Mouse (Mus musculus): ENCODE data around the gene Gm21969. TPM values are rescaled to one million over a fixed set of nuclear protein-coding genes. Genes with fewer than 3 reads are reported as not detected.
A peak's percentile ranks its signal among the peaks of the same experiment; 100 is the strongest.

The Gm21969 gene
- total RNA-seq, 2 experiments from 2014 or later: not detected

GRCm38 (mm10) chr4:139577006-139577405 lies 26.0 kb upstream of the Gm21969 start:
- Histone ChIP-seq H3K4me3 (peak overlapping the region; percentile 94), H3K27ac (no peak overlapping the region; the same call in 1 of the 2 replicates)
- no peak for TF ChIP-seq CTCF (IDR thresholded peaks at IDR 0.05)
- no peak for DNase-seq (ENCODE audit: extremely low spot score in 1 of 2, low spot score in 2 of 2)
- intact Hi-C loops (cut with DNase I): no loop called here

- DNase-seq (ENCODE audit: extremely low spot score in 1 of 2, low spot score in 2 of 2): no peak
- TF ChIP-seq CTCF (IDR thresholded peaks at IDR 0.05): no peak
- H3K27ac ChIP-seq: no peak overlapping the region
- H3K4me3 ChIP-seq: no peak overlapping the region; the same call in 1 of the 2 replicates
- intact Hi-C loops (cut with DNase I): no loop called here
Observed at GRCm38 (mm10) chr4:139578389-139578788, 24.6 kb upstream of the Gm21969 start.

- Histone ChIP-seq H3K27ac (no peak overlapping the region), H3K4me3 (no peak overlapping the region)
- TF ChIP-seq CTCF (IDR thresholded peaks at IDR 0.05): no peak
- intact Hi-C loops (cut with DNase I): no loop called here
- no peak for DNase-seq (ENCODE audit: extremely low spot score in 1 of 2, low spot score in 2 of 2)
Observed at GRCm38 (mm10) chr4:139579003-139579402, 24.0 kb upstream of the Gm21969 start.

DNA sequence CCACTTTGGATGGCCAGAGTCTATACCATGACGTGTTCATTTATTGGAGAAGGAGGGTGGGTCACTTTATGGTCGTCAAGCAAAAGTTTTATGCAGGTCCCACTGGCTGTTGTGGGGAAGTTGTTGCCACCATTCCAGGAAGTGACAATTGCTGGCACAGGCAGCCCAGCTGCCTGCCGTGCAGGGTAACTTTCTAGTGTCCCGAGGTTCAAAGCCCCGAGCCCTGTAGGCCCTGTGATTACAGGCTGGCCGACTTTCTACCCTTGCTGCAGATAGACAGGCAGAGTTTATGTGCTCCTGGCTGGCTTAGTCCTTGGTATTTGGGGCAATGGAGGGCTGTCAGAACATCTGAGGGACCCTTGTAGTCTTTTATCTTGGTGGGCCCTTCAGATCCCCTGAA lies 23.5 kb upstream of the Gm21969 start:
- no peak overlapping the region for H3K4me3 ChIP-seq
- no peak for DNase-seq (ENCODE audit: extremely low spot score in 1 of 2, low spot score in 2 of 2)
- no peak overlapping the region for H3K27ac ChIP-seq
- TF ChIP-seq CTCF (IDR thresholded peaks at IDR 0.05): no peak
- intact Hi-C loops (cut with DNase I): no loop called here

DNA sequence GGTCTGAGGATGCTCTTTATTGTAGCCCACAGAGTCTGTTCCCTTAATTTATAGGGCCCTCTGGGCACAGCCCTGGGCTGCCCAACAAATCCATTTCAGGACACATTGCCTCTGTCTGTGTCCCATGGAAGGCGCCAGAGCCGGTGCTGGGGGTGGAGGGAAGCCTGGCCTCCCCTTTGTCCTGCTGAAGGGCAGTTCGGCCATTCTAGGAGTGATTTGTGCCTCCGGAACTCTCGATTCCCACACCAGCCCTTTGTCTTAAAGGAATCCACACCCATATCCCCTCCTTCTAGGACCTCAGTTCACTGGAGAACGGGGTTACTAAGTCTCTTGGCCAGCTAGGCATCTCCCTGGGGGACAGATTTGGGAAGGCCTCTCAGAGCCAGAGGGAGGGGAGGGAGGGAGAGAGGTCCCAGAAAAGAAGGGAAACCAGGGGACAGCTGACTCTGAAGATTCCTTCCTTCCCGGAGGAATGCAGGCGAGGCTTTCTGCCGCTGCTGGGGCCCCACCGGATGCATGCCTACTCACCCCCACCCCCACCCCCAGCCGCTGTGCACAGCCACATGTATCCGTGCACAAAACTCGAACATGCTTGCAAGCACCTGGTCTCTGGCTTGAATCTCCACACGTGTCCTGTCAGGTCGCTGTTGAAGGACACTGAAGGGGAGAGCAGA lies 22.2 kb upstream of the Gm21969 start:
- peak overlapping the region; percentile 23 for H3K4me3 ChIP-seq
- intact Hi-C loops (cut with DNase I): no loop called here
- peak overlapping the region; percentile 55 for H3K27ac ChIP-seq
- no peak for TF ChIP-seq CTCF (IDR thresholded peaks at IDR 0.05)
- no peak for DNase-seq (ENCODE audit: extremely low spot score in 1 of 2, low spot score in 2 of 2)

- intact Hi-C loops (cut with DNase I): no loop called here
- no peak for DNase-seq (ENCODE audit: extremely low spot score in 1 of 2, low spot score in 2 of 2)
- no peak for TF ChIP-seq CTCF (IDR thresholded peaks at IDR 0.05)
- H3K4me3 ChIP-seq: peak overlapping the region; percentile 11
- H3K27ac ChIP-seq: peak overlapping the region; percentile 55
Observed at GRCm38 (mm10) chr4:139581427-139582051, 21.4 kb upstream of the Gm21969 start.

DNA sequence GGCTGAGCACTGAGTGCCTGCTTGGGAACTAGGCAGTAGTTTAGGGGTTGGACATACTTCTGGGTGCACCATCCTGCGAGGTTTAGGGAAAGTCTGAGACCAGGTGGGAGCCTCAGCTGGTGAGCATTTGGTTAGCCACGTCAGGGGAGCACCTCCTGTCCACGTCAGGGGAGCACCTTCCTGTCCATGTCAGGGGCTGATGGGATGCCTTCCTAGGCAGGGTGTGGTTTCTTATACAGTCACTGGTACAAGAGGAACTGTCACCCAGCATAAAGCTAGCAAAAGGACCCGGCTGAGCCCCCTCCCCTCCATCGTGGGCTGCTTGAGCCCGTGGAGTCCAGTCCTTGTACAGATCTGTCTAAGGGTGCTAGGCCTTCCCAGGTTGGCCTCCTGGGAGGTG lies 20.6 kb upstream of the Gm21969 start:
- DNase-seq (ENCODE audit: extremely low spot score in 1 of 2, low spot score in 2 of 2): no peak
- intact Hi-C loops (cut with DNase I): no loop called here
- Histone ChIP-seq H3K4me3 (no peak overlapping the region), H3K27ac (no peak overlapping the region)
- TF ChIP-seq CTCF (IDR thresholded peaks at IDR 0.05): no peak

DNA sequence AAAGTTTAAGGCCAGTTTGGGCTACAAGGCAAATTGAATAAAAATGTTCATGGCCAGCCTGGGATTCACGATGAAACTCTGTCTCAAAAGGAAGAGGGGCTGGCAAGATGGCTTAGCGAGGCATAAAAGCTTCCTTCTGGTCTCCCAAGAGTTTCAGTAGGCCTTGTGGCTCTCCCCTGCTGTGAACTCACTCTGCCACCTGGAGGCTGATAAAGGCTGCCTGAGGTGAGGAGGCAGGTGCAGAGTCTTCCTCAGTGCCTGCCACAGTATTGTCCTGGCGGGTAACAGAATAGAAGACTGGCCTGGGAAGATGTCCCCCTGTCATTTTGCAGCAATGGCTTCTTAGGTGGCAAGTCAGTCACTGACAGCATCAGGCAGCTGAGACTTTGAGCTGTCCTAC lies 20.1 kb upstream of the Gm21969 start:
- intact Hi-C loops (cut with DNase I): no loop called here
- no peak overlapping the region for H3K4me3 ChIP-seq
- DNase-seq (ENCODE audit: extremely low spot score in 1 of 2, low spot score in 2 of 2): no peak
- TF ChIP-seq CTCF (IDR thresholded peaks at IDR 0.05): no peak; the same call in 1 of the 2 replicates
- no peak overlapping the region for H3K27ac ChIP-seq

GRCm38 (mm10) chr4:139583629-139584245 lies 19.2 kb upstream of the Gm21969 start:
- Histone ChIP-seq H3K4me3 (no peak overlapping the region), H3K27ac (no peak overlapping the region)
- intact Hi-C loops (cut with DNase I): no loop called here
- no peak for DNase-seq (ENCODE audit: extremely low spot score in 1 of 2, low spot score in 2 of 2)
- TF ChIP-seq CTCF (IDR thresholded peaks at IDR 0.05): no peak

DNA sequence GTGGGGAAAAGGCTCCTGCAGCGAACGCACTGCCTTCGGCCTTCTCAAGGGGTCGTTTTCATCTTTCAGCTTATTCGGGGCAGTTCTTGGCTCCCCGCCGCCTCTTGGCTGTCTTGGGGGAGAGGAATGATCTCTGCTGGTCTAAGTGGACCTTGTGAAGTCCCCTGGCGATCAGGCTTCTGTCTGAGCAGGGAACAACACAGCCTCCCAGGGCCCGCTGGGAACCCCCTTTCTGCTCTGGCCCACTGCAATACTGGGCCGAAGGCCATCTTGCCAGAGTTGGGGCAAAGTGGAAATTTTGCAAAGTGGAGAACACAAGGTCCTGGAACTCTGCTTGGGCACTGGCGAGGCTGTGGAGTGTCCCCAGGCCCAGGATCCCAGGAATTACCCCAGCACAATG lies 18.3 kb upstream of the Gm21969 start:
- H3K27ac ChIP-seq: no peak overlapping the region
- no peak for TF ChIP-seq CTCF (IDR thresholded peaks at IDR 0.05)
- intact Hi-C loops (cut with DNase I): no loop called here
- no peak overlapping the region for H3K4me3 ChIP-seq
- no peak for DNase-seq (ENCODE audit: extremely low spot score in 1 of 2, low spot score in 2 of 2)

DNA sequence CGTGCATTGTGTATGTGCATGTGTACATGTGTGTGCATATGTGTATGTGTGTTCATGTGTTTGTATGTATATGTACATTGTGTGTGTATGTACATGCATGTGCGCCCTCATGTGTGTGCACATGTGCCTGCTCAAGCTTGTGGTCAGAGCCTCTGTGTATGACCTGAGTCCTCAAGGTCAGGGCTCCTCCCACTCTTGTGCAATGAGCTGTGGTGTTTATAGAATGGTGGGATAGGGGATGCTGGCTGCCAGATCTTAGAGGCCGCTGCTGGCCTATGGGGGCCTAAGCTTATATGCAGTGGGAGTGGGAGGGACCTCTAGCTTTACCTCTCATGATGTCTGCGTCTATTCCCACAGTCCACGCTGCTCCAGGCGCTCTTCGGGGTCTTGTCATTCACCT lies 17.3 kb upstream of the Gm21969 start:
- Histone ChIP-seq H3K27ac (no peak overlapping the region), H3K4me3 (no peak overlapping the region)
- no peak for DNase-seq (ENCODE audit: extremely low spot score in 1 of 2, low spot score in 2 of 2)
- TF ChIP-seq CTCF (IDR thresholded peaks at IDR 0.05): no peak
- intact Hi-C loops (cut with DNase I): no loop called here

GRCm38 (mm10) chr4:139587370-139587769 lies 15.6 kb upstream of the Gm21969 start:
- H3K27ac ChIP-seq: no peak overlapping the region; the same call in 1 of the 2 replicates
- TF ChIP-seq CTCF (IDR thresholded peaks at IDR 0.05): no peak
- intact Hi-C loops (cut with DNase I): no loop called here
- DNase-seq (ENCODE audit: extremely low spot score in 1 of 2, low spot score in 2 of 2): no peak
- no peak overlapping the region for H3K4me3 ChIP-seq
